Mouse (Mus musculus): Measurements from ENCODE around the gene Tia1. TPM values are rescaled to one million over a fixed set of nuclear protein-coding genes. Genes with fewer than 3 reads are reported as not detected.

Tia1 gene
- polyA plus RNA-seq, 1 experiment from 2014 or later, result 236 TPM

DNA sequence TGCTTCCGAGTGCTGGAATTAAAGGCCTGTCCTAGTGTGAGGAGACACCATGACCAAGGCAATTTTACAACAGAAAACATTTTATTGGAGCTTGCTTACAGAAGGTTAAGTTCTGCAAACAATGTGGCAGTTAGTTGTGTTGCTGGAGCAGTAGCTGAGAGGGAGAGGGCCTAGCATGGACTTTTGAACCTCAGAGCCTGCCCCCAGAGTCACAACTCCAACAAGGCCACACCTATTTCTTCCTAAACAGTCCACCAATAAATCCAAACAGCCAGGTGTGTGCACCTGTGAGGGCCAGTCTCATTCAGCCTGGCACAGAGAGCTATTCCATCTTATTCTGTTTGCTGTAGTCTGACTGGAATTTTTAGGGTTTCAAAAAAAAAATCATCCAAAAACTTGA is 29.7 kb downstream of the Tia1 start:
- no peak for ATAC-seq (ENCODE audit: low FRiP score, low TSS enrichment)
- H3K36me3 ChIP-seq (ENCODE audit: control insufficient read depth, insufficient read depth, low read length), result peaks cover 76% of the 10 kb centered on the region
- H3K27ac ChIP-seq (ENCODE audit: low read depth, low read length), result no peak overlapping the region
- WGBS, result 100% methylated on average over 1 of the region's 1 CpGs
- no peak overlapping the region for H3K4me3 ChIP-seq (ENCODE audit: low read length)
- H3K9me3 ChIP-seq (ENCODE audit: control insufficient read depth, low read length), result no peaks in the 10 kb centered on the region
- no peaks in the 10 kb centered on the region for H3K4me1 ChIP-seq (ENCODE audit: control insufficient read depth, insufficient read depth, low read length)
- H3K4me2 ChIP-seq (replicated peaks; ENCODE audit: low read depth, low read length), result no peak overlapping the region
- H3K9ac ChIP-seq (ENCODE audit: low read depth, low read length), result no peak overlapping the region
- no peaks in the 10 kb centered on the region for H3K27me3 ChIP-seq (ENCODE audit: control insufficient read depth, insufficient read depth, low read length)

- Histone ChIP-seq H3K4me2 (replicated peaks; ENCODE audit: low read depth, low read length) (peak overlapping the region; percentile 65), H3K27me3 (ENCODE audit: control insufficient read depth, insufficient read depth, low read length) (no peaks in the 10 kb centered on the region), H3K4me1 (ENCODE audit: control insufficient read depth, insufficient read depth, low read length) (peaks cover 4% of the 10 kb centered on the region; the same call in 1 of the 2 replicates), H3K36me3 (ENCODE audit: control insufficient read depth, insufficient read depth, low read length) (peaks cover 40% of the 10 kb centered on the region), H3K27ac (ENCODE audit: low read depth, low read length) (peak overlapping the region; percentile 95), H3K9me3 (ENCODE audit: control insufficient read depth, low read length) (no peaks in the 10 kb centered on the region), H3K4me3 (ENCODE audit: low read length) (peak overlapping the region; percentile 86), H3K9ac (ENCODE audit: low read depth, low read length) (peak overlapping the region; percentile 83)
- peak; percentile 72 for ATAC-seq (ENCODE audit: low FRiP score, low TSS enrichment)
- WGBS, result 1% methylated on average over 14 of the region's 14 CpGs
Measured at GRCm38 (mm10) chr6:86437711-86438110, 33.7 kb downstream of the Tia1 start.

DNA sequence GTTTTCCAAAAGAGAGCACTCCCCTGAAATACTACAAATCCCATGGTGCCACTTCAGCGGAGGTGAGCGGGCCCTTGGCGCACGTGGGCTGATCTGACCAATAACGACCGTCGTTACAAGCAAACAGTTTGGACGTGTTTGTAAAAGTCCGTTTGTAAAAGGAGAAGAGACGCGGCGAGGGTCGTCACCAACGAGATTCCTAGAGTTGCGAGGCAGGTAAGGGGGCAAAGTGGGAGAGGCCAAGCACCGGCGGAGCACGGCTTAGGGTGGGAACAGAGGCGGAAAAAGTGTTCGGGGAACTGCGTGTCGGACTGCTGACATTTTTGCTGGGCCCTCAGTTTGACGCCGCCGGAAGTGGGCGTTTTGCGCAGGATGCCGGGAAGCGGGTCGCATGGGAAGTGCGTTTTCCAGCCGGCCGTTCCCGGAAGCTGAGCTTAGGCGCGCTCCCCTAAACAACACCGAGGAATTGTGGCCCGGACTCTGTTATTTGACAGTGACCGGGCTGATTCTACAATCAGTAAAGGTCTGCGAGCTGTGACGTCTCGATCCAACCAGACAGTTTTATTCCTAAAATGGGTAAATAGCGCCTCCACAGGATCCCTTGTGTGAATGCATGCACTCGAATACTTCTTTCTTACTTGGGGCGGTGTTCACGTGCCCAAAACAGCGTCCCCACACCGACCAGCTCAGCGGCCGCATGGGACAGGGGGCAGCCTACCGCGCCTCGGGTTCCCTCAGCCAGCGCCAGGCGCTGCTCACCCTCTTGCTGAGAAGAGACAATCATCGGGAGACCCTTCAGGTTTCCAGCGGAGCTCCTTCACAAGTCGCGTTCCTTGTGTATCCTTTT is 34.5 kb downstream of the Tia1 start, which contains the start of gene C87436:
C87436 (plus strand) TSS at position 103 of the 847 bp plus-strand sequence.
- Histone ChIP-seq H3K36me3 (ENCODE audit: control insufficient read depth, insufficient read depth, low read length) (peaks cover 36% of the 10 kb centered on the region), H3K27me3 (ENCODE audit: control insufficient read depth, insufficient read depth, low read length) (no peaks in the 10 kb centered on the region), H3K4me3 (ENCODE audit: low read length) (peak within 1 kb of the TSS; percentile 86), H3K27ac (ENCODE audit: low read depth, low read length) (peak within 1 kb of the TSS; percentile 95), H3K4me2 (replicated peaks; ENCODE audit: low read depth, low read length) (peak within 1 kb of the TSS; percentile 65), H3K4me1 (ENCODE audit: control insufficient read depth, insufficient read depth, low read length) (peaks cover 4% of the 10 kb centered on the region; the same call in 1 of the 2 replicates), H3K9ac (ENCODE audit: low read depth, low read length) (peak within 1 kb of the TSS; percentile 83), H3K9me3 (ENCODE audit: control insufficient read depth, low read length) (no peaks in the 10 kb centered on the region)
- under 1% methylated on average over 59 of the region's 59 CpGs for WGBS
- ATAC-seq (ENCODE audit: low FRiP score, low TSS enrichment), result peak; percentile 94

DNA sequence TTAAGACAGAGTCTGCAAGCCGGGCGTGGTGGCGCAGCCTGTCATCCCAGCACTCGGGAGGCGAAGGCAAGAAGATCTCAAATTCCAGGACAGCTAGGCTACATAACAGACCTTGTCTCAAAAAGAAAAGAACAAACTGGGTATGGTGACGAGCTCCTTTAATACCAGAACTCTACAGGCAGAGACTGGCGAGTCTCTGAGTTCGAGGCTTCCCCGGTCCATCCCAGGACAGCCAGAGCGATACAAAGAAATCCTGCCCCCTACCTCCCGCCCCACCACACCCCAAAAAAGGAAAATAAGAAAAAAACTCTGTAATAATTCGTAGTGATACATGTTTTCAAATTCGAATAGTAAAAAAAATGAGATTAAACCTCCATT is 35.1 kb downstream of the Tia1 start:
- WGBS, result 4% methylated on average over 13 of the region's 13 CpGs
- Histone ChIP-seq H3K4me2 (replicated peaks; ENCODE audit: low read depth, low read length) (peak overlapping the region; percentile 60), H3K9me3 (ENCODE audit: control insufficient read depth, low read length) (no peaks in the 10 kb centered on the region), H3K4me1 (ENCODE audit: control insufficient read depth, insufficient read depth, low read length) (peaks cover 4% of the 10 kb centered on the region; the same call in 1 of the 2 replicates), H3K27me3 (ENCODE audit: control insufficient read depth, insufficient read depth, low read length) (no peaks in the 10 kb centered on the region), H3K36me3 (ENCODE audit: control insufficient read depth, insufficient read depth, low read length) (peaks cover 37% of the 10 kb centered on the region), H3K9ac (ENCODE audit: low read depth, low read length) (peak overlapping the region; percentile 83), H3K27ac (ENCODE audit: low read depth, low read length) (peak overlapping the region; percentile 95), H3K4me3 (ENCODE audit: low read length) (peak overlapping the region; percentile 86)
- peak; percentile 2; the same call in 1 of the 2 replicates for ATAC-seq (ENCODE audit: low FRiP score, low TSS enrichment)

- peak overlapping the region; percentile 60 for H3K4me2 ChIP-seq (replicated peaks; ENCODE audit: low read depth, low read length)
- peaks cover 37% of the 10 kb centered on the region for H3K36me3 ChIP-seq (ENCODE audit: control insufficient read depth, insufficient read depth, low read length)
- WGBS, result 93% methylated on average over 1 of the region's 1 CpGs
- peak overlapping the region; percentile 83 for H3K9ac ChIP-seq (ENCODE audit: low read depth, low read length)
- ATAC-seq (ENCODE audit: low FRiP score, low TSS enrichment), result no peak
- H3K9me3 ChIP-seq (ENCODE audit: control insufficient read depth, low read length), result no peaks in the 10 kb centered on the region
- no peak overlapping the region for H3K27ac ChIP-seq (ENCODE audit: low read depth, low read length)
- H3K4me3 ChIP-seq (ENCODE audit: low read length), result peak overlapping the region; percentile 86
- peaks cover 4% of the 10 kb centered on the region; the same call in 1 of the 2 replicates for H3K4me1 ChIP-seq (ENCODE audit: control insufficient read depth, insufficient read depth, low read length)
- H3K27me3 ChIP-seq (ENCODE audit: control insufficient read depth, insufficient read depth, low read length), result no peaks in the 10 kb centered on the region
Measured at GRCm38 (mm10) chr6:86439531-86439930, 35.5 kb downstream of the Tia1 start.

DNA sequence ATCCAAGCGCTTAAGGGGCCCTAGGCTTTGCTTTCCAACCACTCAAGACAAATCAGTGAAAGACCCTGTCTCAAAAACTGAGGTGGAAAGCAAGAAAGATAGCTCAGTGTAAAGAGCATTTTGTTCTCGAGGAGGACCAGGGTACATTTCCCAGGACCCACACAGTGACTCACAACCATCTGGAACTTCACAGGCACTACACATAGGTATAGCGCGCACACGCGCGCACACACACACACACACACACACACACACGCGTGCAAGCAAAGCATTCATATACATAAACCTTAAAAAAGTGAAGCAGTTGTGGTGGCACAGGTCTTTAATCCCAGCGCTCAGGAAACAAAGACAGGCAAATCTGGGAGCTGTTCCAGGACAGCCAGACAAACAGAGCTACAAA is 37.6 kb downstream of the Tia1 start:
- Histone ChIP-seq H3K27me3 (ENCODE audit: control insufficient read depth, insufficient read depth, low read length) (no peaks in the 10 kb centered on the region), H3K9ac (ENCODE audit: low read depth, low read length) (no peak overlapping the region), H3K4me3 (ENCODE audit: low read length) (no peak overlapping the region), H3K4me1 (ENCODE audit: control insufficient read depth, insufficient read depth, low read length) (peaks cover 4% of the 10 kb centered on the region; the same call in 1 of the 2 replicates), H3K9me3 (ENCODE audit: control insufficient read depth, low read length) (no peaks in the 10 kb centered on the region), H3K36me3 (ENCODE audit: control insufficient read depth, insufficient read depth, low read length) (peaks cover 26% of the 10 kb centered on the region), H3K27ac (ENCODE audit: low read depth, low read length) (no peak overlapping the region), H3K4me2 (replicated peaks; ENCODE audit: low read depth, low read length) (no peak overlapping the region)
- 97% methylated on average over 10 of the region's 10 CpGs for WGBS
- ATAC-seq (ENCODE audit: low FRiP score, low TSS enrichment), result no peak

- no peak overlapping the region for H3K27ac ChIP-seq (ENCODE audit: low read depth, low read length)
- peaks cover 51% of the 10 kb centered on the region for H3K36me3 ChIP-seq (ENCODE audit: control insufficient read depth, insufficient read depth, low read length)
- 96% methylated on average over 18 of the region's 18 CpGs for WGBS
- H3K9ac ChIP-seq (ENCODE audit: low read depth, low read length), result no peak overlapping the region
- H3K27me3 ChIP-seq (ENCODE audit: control insufficient read depth, insufficient read depth, low read length), result no peaks in the 10 kb centered on the region
- H3K4me3 ChIP-seq (ENCODE audit: low read length), result no peak overlapping the region
- no peak for ATAC-seq (ENCODE audit: low FRiP score, low TSS enrichment)
- no peaks in the 10 kb centered on the region for H3K4me1 ChIP-seq (ENCODE audit: control insufficient read depth, insufficient read depth, low read length)
- H3K9me3 ChIP-seq (ENCODE audit: control insufficient read depth, low read length), result no peaks in the 10 kb centered on the region
- H3K4me2 ChIP-seq (replicated peaks; ENCODE audit: low read depth, low read length), result no peak overlapping the region
Measured at GRCm38 (mm10) chr6:86445551-86445950, 41.5 kb downstream of the Tia1 start.

DNA sequence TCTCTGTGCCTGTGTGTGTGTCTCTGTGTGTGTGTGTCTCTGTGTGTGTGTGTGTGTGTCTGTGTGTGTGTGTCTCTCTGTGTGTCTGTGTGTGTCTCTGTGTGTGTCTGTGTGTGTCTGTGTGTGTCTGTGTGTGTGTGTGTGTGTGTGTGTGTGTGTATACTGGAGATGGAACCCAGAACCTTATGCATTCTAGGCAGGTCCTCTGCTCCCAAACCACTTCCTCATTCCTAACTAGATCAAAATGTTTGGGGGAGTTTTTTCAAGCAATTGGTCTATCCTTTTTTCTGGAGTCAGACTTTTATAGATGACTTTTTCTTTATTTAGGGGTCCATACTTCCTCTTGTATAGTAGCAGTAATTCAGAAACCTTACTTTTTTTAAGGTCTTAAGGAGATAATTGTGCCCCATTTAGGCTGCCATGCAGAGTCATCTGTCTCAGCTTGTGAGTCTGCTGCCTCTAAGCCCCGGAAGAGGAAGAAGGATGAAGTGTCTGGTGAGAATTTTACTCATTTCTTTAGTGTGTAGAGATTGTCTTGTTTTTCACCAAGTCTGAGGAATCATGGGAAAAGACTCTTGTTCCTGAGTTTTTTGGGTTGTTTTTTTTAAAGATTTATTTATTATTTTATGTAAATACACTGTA is 43.0 kb downstream of the Tia1 start:
- no peaks in the 10 kb centered on the region for H3K9me3 ChIP-seq (ENCODE audit: control insufficient read depth, low read length)
- 87% methylated on average over 1 of the region's 1 CpGs for WGBS
- ATAC-seq (ENCODE audit: low FRiP score, low TSS enrichment), result no peak
- no peak overlapping the region for H3K27ac ChIP-seq (ENCODE audit: low read depth, low read length)
- H3K4me3 ChIP-seq (ENCODE audit: low read length), result no peak overlapping the region
- H3K27me3 ChIP-seq (ENCODE audit: control insufficient read depth, insufficient read depth, low read length), result no peaks in the 10 kb centered on the region
- peaks cover 58% of the 10 kb centered on the region for H3K36me3 ChIP-seq (ENCODE audit: control insufficient read depth, insufficient read depth, low read length)
- H3K9ac ChIP-seq (ENCODE audit: low read depth, low read length), result no peak overlapping the region
- no peak overlapping the region for H3K4me2 ChIP-seq (replicated peaks; ENCODE audit: low read depth, low read length)
- no peaks in the 10 kb centered on the region for H3K4me1 ChIP-seq (ENCODE audit: control insufficient read depth, insufficient read depth, low read length)

DNA sequence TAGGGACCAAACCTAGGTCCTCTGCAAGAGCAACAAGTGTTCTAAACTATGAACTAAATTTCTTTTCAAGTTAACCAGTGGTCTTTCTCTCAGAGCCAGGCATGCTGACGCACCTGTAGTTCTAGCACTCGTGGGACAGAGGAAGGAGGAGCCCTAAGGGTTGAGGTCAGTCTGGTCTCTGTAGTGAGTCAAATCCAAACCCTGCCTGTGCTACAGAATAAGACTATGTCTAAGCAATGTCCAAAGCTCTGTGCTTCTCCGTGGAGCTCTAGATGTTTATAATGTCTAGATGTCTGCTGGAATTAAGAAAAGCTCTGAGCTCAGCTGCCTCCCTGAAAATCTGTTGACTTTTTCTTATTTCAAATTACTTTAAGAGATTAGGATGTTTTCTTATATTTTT is 52.7 kb downstream of the Tia1 start:
- WGBS, result 90% methylated on average over 3 of the region's 3 CpGs
- H3K9ac ChIP-seq (ENCODE audit: low read depth, low read length), result no peak overlapping the region
- no peak overlapping the region for H3K4me2 ChIP-seq (replicated peaks; ENCODE audit: low read depth, low read length)
- H3K27ac ChIP-seq (ENCODE audit: low read depth, low read length), result no peak overlapping the region
- H3K27me3 ChIP-seq (ENCODE audit: control insufficient read depth, insufficient read depth, low read length), result no peaks in the 10 kb centered on the region
- no peak for ATAC-seq (ENCODE audit: low FRiP score, low TSS enrichment)
- H3K9me3 ChIP-seq (ENCODE audit: control insufficient read depth, low read length), result no peaks in the 10 kb centered on the region
- H3K36me3 ChIP-seq (ENCODE audit: control insufficient read depth, insufficient read depth, low read length), result peaks cover 37% of the 10 kb centered on the region
- no peak overlapping the region for H3K4me3 ChIP-seq (ENCODE audit: low read length)
- H3K4me1 ChIP-seq (ENCODE audit: control insufficient read depth, insufficient read depth, low read length), result no peaks in the 10 kb centered on the region
